Mouse (Mus musculus) embryo, embryonic 10.5 days (tissue): Measurements from ENCODE around the gene Kcnc3.

Source experiments
- DNase-seq: peaks from one replicate; pipeline ENCODE4 v3.0.0-alpha.2; 2015; ENCODE audit warnings: low spot score

The Kcnc3 gene

DNA sequence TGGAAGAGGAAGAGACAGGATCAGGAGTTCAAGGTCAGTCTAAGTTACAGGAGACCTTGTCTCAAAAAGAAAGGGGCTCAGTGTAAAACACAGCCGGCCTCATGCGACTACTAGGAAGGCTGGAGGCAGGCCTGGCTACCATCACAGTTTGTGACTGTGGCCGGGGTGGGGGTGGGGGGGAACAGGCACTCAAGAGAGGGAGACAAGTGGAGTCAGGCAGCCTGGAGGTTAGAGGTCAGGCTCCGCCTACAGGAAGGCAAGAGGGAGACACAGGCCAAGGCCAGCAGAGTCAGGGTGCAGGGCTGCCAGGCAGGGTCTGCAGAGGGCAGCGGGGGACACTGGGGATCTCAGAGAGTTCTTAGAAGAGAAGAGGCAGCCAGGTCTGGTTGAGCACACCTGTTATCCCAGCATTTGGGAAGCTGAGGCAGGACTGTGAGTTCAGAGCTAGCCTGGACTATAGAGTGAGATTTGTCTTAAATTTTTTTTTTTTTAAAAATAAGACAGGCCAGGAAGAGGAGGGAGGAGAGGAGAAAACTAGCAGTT lies 6.6 kb downstream of the Kcnc3 start:
- no peak for DNase-seq

- DNase-seq, result no peak
Measured at GRCm38 (mm10) chr7:44597666-44598065, 7.2 kb downstream of the Kcnc3 start.

DNA sequence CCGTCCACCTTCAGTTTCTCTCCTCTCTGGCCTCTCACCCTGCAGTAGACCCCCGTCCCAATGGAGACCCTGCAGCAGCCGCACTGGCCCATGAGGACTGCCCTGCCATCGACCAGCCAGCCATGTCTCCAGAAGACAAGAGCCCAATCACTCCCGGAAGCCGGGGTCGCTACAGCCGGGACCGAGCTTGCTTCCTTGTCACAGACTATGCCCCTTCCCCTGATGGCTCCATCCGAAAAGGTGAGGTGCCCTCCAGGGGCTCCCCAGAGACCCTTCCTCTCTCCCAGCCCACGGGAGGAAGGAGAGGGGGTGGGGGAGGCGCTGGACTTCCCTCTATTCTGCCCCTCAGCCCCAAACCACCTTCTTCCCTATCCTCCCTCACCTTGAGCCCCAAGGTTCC lies 7.9 kb downstream of the Kcnc3 start:
- DNase-seq, result no peak

DNA sequence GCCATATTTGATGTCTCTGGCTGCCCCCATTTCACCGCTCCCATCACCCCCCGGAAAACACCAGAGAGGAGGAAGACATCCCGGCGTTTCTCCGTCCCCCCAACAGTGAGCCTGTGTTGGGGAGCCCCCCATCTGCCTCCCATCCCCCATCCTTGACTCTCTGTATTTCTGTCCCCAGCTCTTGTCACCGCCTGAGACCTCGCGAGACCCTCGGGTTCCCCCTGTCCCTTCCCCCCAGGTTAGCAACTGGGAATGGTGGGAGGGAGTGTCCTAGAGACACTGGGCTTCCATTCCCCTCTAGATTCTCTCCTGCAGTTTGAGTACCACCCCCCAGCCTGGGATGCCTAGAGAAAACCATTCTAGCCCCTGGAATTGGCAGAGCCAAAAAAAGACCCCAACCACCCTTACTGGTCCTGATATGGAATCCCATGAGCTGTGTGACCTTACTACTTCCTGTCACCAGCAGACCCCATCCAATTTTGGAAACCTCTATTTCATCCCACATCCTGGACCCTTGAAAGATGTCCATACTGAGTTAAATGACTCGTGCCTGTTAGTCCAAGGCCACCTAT lies 10.3 kb downstream of the Kcnc3 start:
- no peak for DNase-seq

DNA sequence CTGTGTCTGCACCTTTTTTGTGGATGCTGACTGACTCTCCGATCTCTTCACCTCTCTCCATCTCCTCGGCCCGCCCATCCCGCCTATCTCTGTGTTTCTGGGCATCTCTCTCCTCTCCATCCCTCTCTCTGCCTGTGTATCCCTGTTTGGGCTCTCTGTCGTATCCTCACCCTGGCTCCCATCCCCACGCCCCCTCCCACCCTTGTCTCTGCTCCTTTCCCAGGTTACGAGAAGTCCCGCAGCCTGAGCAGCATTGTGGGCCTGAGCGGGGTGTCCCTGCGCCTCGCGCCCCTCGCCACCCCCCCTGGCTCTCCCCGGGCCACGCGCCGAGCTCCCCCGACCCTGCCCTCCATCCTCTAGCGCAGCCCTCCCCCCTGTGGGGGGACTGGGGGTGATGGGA lies 11.2 kb downstream of the Kcnc3 start:
- DNase-seq, result no peak

DNA sequence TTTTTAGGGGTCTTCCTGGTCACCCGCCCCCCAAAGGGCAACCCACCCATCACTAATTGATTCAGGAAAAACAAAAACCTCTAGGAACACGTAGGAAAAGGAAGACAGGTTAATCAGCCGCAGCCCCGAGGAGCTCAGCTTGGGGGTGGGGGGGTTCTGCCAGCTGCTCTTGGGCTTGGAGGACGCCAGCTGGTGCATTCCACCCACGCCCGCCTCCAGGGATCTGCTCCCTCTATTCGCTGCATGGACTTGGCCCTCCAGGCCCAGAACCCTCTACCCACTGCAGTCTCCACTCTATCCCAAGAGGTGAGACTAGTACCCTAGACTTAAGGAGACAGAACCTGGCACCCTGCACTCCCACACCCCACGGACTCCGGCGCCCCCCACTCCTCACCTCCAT lies 12.0 kb downstream of the Kcnc3 start:
- peak; percentile 31 for DNase-seq

GRCm38 (mm10) chr7:44603186-44603855 lies 12.9 kb downstream of the Kcnc3 start:
- peak; percentile 50 for DNase-seq

- peak; percentile 89 for DNase-seq
Measured at GRCm38 (mm10) chr7:44604139-44604606, 13.7 kb downstream of the Kcnc3 start.

DNA sequence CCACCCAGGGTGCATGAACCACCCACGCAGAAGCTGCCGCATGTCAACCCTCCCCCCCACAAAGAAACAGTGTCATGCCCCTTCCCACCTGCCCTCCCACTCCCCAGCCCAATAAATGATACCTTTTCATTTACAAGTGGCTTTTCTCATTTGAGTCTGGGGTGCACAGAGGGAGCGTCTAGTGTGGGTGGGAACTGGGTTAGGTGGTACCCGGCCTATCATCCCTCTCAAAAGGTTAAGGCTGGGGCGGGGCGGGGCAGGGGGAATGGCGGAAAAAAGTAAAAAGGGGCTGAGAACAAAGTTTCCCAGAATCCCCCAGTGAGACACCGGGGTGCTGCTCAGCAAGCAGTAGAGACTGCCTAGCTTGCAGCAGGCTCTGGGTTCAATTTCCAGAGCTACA lies 14.2 kb downstream of the Kcnc3 start:
- no peak for DNase-seq

GRCm38 (mm10) chr7:44605436-44605835 lies 15.0 kb downstream of the Kcnc3 start:
- DNase-seq, result no peak

GRCm38 (mm10) chr7:44606171-44606901 lies 15.9 kb downstream of the Kcnc3 start:
- no peak for DNase-seq

- no peak for DNase-seq
Measured at GRCm38 (mm10) chr7:44612192-44612591, 21.7 kb downstream of the Kcnc3 start.

DNA sequence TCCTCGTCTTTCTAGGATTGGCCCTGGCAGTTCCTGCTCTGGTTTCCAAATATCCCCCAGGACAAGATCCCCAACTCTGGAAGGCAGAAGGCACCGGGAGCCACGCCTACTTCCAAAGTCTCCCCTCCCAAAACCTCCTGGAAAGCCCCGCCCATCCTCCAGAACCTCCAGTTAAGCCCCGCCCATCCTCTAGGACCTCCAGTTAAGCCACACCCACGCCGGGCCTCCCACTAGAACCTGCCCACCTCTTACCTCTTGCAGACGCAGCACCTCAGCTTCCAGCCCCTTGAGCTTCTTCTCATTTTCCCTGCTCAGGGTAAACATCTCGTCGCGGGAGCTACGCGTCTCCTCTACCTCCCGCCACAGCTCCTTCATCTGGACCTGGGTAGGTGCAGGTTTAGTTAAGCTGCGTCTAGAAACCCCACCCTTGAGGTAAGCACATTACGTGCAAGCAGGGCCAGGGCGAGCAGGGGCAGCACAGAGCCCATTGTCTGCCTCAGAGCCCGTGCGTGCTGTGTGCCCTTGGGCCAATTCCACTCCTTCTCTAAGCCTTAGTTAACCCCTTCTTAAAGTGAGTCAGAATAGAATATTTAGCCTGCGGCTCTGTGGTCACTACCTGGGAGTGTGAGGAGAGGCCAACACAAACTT lies 23.7 kb downstream of the Kcnc3 start:
- DNase-seq, result peak; percentile 59

DNA sequence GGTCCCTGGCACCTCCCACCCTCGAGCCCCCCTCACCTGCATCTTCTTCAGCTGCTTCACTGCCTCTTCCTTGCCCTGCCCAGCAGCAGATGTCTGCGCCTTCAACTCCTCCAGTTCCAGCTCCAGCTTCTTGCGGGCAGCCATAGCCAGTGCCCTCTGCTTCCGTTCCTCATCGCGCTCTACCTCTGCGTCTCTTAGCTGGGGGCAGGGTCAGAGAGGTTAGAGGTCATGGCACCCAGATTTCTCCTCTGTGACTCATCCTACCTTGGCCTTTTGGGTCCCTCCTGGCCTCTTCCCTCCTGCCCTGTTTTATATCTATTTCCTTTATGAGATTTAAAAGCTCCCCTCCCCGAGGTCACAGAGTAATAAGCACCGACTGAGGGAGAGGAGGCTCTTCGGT lies 24.8 kb downstream of the Kcnc3 start:
- no peak for DNase-seq

GRCm38 (mm10) chr7:44615987-44616386 lies 25.5 kb downstream of the Kcnc3 start:
- DNase-seq, result no peak

DNA sequence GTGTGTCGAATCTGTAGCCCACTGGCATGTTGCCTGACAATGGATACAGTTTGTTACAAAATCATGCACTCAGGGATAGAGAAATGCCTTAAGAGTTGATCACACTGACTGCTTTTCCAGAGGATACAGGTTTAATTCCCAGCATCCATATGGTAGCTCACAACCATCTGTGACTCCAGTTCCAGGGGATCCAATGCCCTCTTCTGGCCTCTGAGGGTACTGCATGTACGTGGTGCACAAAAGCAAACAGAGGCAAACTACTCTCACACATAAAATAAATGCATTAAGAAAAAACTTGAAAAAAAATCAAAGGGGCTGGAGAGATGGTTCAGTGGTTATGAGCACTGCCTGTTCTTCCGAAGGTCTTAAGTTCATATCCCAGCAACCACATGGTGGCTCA lies 26.6 kb downstream of the Kcnc3 start:
- no peak for DNase-seq

- no peak for DNase-seq
Measured at GRCm38 (mm10) chr7:44623714-44624542, 33.5 kb downstream of the Kcnc3 start.

- DNase-seq, result no peak
Measured at GRCm38 (mm10) chr7:44624543-44624826, 34.0 kb downstream of the Kcnc3 start.

DNA sequence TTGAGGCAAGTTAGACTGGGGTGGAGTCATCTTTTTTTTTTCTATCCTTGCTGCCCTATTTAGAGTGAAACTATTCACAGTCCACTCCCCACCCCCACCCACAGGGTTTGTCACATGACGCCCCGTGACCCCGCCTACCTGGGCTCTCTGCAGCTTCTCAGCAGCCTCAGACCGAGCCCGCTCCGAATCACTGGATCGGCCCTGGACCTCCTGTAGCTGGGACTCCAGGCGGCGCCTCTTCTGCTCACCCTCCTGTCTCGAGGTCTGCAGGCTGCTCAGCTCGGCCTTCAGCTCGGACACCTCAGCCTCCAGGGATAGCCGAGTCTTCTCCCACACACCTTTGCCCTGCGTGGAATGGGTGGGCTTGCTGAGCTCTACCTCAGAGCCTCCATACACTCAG lies 34.4 kb downstream of the Kcnc3 start:
- DNase-seq, result no peak

GRCm38 (mm10) chr7:44625241-44626067 lies 35.0 kb downstream of the Kcnc3 start:
- DNase-seq, result no peak

GRCm38 (mm10) chr7:44626068-44626385 lies 35.6 kb downstream of the Kcnc3 start:
- DNase-seq, result no peak
